Mouse (Mus musculus) forebrain, embryonic 11.5 days (tissue): ENCODE results near the gene Orai1. TPM values are rescaled to one million over a fixed set of nuclear protein-coding genes. Genes with fewer than 3 reads are reported as not detected.

Experiments used
- ATAC-seq: fragments of 200-750 bp; cut with Nextera tagmentation; replicated peaks from 2 replicates; pipeline ENCODE4 v1.8.0; 2017; ENCODE audit warnings: moderate TSS enrichment; ENCODE audit not compliant: low FRiP score
- DNase-seq: peaks from one replicate; pipeline ENCODE4 v3.0.0-alpha.2; 2017; ENCODE audit warnings: low spot score
- H3K27ac ChIP-seq: fragments of 300-500 bp; sonication (generic); 2 replicates; pipeline ENCODE4 v1.5.1; 2014; ENCODE audit warnings: low read depth, low read length
- H3K27me3 ChIP-seq: fragments of 300-500 bp; sonication (generic); 2 replicates; pipeline ENCODE4 v1.6.1; 2014; ENCODE audit warnings: mild to moderate bottlenecking, low read length, mixed read lengths; ENCODE audit not compliant: control insufficient read depth, insufficient read depth
- H3K36me3 ChIP-seq: fragments of 300-500 bp; sonication (generic); 2 replicates; pipeline ENCODE4 v1.6.1; 2014; ENCODE audit warnings: mild to moderate bottlenecking, low read length, moderate library complexity, mixed read lengths; ENCODE audit not compliant: control insufficient read depth, insufficient read depth
- H3K4me1 ChIP-seq: fragments of 300-500 bp; sonication (generic); replicated peaks from 2 replicates; pipeline ENCODE4 v1.6.1; 2014; ENCODE audit warnings: low read length, mixed read lengths; ENCODE audit not compliant: control insufficient read depth, insufficient read depth
- H3K4me2 ChIP-seq: fragments of 300-500 bp; sonication (generic); 2 replicates; pipeline ENCODE4 v1.6.1; 2014; ENCODE audit warnings: low read depth, mild to moderate bottlenecking, low read length, moderate library complexity, mixed read lengths; ENCODE audit not compliant: severe bottlenecking
- H3K4me3 ChIP-seq: fragments of 300-500 bp; sonication (generic); 2 replicates; pipeline ENCODE4 v1.5.1; 2014; ENCODE audit warnings: low read depth, low read length
- H3K9ac ChIP-seq: fragments of 300-500 bp; sonication (generic); 2 replicates; pipeline ENCODE4 v1.6.1; 2014; ENCODE audit warnings: low read length
- H3K9me3 ChIP-seq: fragments of 300-500 bp; sonication (generic); 2 replicates; pipeline ENCODE4 v1.6.1; 2016; ENCODE audit warnings: low read length, mixed read lengths; ENCODE audit not compliant: control insufficient read depth
- WGBS: fragments of 180-500 bp; shearing (Covaris S2); extraction: QIAGEN DNeasy Blood & Tissue Kit; methylation state at CpG from one replicate; pipeline ENCODE4 v1.1.7; 2014; 5-methylcytosine and 5-hydroxymethylcytosine counted together
- polyA plus RNA-seq: library from polyadenylated mRNA; unstranded; fragments of >200 nt; fragmentation: Nextera tagmentation; extraction: Ambion mirVana; gene quantifications from 2 replicates; pipeline ENCODE4 v1.2.1, GENCODE M21; 2014

Orai1 gene
- polyA plus RNA-seq, 1 experiment from 2014 or later: 9.8 TPM

DNA sequence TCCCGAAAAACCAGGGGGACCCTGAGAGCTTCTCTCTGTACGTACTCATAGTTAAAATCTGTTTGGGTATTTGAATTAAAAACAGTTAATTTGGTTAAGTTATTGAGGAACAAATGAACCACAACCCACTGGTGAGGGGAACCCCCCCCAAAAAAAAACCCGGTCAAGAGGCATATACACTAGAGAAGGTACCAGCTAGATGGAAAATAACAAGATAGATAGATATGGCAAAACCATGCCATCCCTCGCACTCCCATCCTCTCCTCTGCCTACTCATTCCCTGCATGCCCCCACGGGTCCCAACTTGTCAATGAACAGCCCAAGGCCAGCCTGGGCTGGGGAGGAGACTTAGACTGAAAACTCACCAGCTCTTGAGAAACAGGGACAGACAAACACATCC lies 30.4 kb upstream of the Orai1 start:
- H3K9ac ChIP-seq: no peak overlapping the region; the same call in 1 of the 2 replicates
- H3K27me3 ChIP-seq: no peaks in the 10 kb centered on the region
- H3K4me3 ChIP-seq: no peak overlapping the region

DNA sequence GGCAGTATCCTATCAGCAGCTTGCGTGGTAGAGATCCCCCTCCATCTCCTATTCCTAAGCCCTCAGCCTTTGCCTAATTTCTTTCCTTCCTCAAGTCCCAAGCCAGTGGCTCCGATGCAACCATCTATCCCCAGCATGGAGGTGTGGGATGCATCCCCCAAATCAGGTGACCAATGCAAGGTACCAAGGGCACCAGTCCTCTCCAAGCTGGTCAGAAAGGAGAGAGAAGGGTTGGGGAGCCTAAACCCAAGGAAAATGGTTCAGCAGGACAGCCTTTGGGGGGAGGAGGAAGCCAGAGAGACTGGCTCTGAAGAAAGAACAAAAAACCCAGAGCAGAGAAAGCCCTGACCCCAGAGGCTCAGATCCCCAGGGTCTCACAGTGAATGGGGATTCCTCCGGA lies 29.6 kb upstream of the Orai1 start:
- peaks cover 32% of the 10 kb centered on the region for H3K4me1 ChIP-seq
- no peak for DNase-seq

More for the DNA sequence above, 30.4 kb upstream of the Orai1 start:
- H3K27ac ChIP-seq: no peak overlapping the region
- H3K36me3 ChIP-seq: no peaks in the 10 kb centered on the region
- ATAC-seq (no peak), DNase-seq (no peak)
- peaks cover 26% of the 10 kb centered on the region for H3K4me1 ChIP-seq
- no peak overlapping the region for H3K4me2 ChIP-seq
- no peaks in the 10 kb centered on the region for H3K9me3 ChIP-seq
- 84% methylated on average over 5 of the region's 5 CpGs for WGBS

DNA sequence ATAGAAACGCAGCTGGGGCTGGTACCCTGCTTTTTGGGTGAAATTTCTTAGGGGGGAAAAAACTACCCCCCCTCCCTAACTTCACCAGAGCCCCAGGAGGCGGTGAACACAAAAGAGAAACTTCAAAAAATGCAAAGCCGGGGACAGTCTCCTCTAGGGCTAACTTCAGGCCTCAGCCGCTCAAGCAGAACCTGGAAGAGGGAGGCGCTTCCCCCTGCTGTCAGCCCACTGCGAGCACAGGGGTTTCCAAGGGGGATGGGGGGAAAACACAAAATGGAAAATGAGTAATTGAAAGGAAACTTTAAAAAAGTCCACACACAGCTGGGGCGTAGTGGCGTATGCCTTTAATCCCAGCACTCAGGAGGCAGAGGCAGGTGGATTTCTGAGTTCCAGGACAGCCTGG lies 28.8 kb upstream of the Orai1 start:
- Histone ChIP-seq H3K27me3 (no peaks in the 10 kb centered on the region), H3K36me3 (no peaks in the 10 kb centered on the region), H3K4me3 (no peak overlapping the region), H3K4me1 (peaks cover 39% of the 10 kb centered on the region), H3K27ac (no peak overlapping the region), H3K9me3 (no peaks in the 10 kb centered on the region), H3K4me2 (peak overlapping the region; percentile 37), H3K9ac (no peak overlapping the region)
- no peak for ATAC-seq
- WGBS: 14% methylated on average over 8 of the region's 8 CpGs
- DNase-seq: no peak

More for the DNA sequence above, 29.6 kb upstream of the Orai1 start:
- peak overlapping the region; percentile 39 for H3K9ac ChIP-seq
- no peaks in the 10 kb centered on the region for H3K9me3 ChIP-seq
- H3K4me2 ChIP-seq: peak overlapping the region; percentile 37; the same call in 1 of the 2 replicates
- no peaks in the 10 kb centered on the region for H3K27me3 ChIP-seq
- ATAC-seq: no peak
- H3K36me3 ChIP-seq: no peaks in the 10 kb centered on the region
- peak overlapping the region; percentile 1; the same call in 1 of the 2 replicates for H3K27ac ChIP-seq
- H3K4me3 ChIP-seq: no peak overlapping the region
- 42% methylated on average over 3 of the region's 3 CpGs for WGBS

DNA sequence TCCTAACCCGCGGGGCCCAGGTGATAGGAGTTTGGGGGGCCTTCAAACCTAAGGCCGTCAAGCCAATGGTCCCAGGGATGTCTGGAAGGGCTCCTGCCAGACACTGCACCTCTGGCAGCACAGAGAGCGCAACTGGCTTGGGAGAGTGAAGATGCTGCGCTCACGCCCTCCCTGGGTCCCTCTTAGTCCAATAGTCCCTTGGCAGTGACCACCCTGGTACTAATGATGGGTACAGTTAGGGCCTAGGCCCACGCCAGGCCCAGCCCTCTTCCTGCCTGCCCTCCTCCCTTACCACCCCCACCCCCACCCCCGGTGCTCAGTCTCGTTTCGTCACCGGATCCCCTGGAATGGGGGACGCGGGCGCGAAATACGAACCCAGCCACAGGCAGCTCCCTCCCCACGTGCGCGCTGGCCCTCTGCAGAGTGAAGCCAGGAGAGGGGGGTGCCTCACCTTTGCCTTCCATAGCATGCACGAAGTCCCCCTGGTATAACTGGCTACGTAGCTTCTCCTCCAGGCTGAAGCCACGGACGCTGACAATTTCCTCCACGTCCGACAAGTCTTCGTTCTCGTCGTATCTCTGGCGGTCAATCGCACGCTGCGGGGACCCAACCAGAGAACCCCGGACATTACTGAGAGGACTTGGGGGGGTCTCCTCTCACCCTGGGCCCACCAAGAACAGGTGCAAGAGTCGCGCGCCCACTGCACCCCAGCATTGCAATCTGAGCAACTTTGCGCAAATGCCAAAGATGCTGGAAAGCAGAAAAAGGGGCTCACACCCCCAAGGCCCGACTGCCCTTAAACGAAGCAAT lies 27.5 kb upstream of the Orai1 start:
- WGBS: 1% methylated on average over 39 of the region's 39 CpGs
- 0 out of 2 replicates have a peak, but pooled peaks have one; percentile 40 for ATAC-seq
- H3K27ac ChIP-seq: peak overlapping the region; percentile 48; the same call in 1 of the 2 replicates

DNA sequence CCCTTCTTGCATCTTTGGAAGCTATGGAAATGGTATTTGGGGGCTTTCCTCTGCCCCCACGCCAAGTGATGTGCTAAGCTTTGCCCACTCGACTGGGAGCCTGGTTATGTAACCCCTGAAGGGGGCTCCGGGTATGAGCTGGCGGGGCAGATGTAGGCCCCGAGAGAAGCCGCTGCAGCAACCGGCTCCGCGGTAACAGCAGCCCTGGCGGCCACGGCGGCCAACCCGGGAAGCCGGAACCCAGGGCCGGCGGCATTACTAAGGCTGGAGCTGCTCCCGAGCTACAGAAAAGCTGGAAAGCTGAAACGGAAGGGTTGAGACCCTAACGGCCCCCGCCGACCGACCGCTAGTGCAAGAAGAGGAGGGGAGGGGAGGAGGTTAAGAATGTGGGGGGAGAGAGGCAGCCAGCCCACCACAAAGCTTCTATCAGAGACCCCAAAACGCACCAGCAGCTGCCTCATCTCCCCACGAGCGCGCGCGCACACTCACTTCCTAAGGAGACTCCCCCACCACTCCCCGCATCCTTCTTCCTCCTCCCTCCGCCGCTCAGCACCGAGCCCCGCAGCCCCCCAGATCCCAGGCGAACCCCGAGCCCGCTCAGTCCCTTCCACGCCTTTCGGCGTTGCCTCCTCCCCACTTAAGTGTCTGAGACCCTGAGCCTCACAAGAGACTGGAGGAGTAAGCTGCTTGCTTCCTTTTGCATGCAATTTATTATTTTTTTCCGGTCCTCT lies 26.7 kb upstream of the Orai1 start:
- Histone ChIP-seq H3K9ac (peak overlapping the region; percentile 71), H3K9me3 (no peaks in the 10 kb centered on the region), H3K36me3 (no peaks in the 10 kb centered on the region), H3K4me2 (peak overlapping the region; percentile 96), H3K4me3 (peak overlapping the region; percentile 46), H3K4me1 (peaks cover 43% of the 10 kb centered on the region), H3K27ac (peak overlapping the region; percentile 48), H3K27me3 (no peaks in the 10 kb centered on the region)
- under 1% methylated on average over 41 of the region's 41 CpGs for WGBS
- DNase-seq (peak; percentile 82), ATAC-seq (no peak)

More for the DNA sequence above, 27.5 kb upstream of the Orai1 start:
- H3K9me3 ChIP-seq: no peaks in the 10 kb centered on the region
- H3K4me2 ChIP-seq: peak overlapping the region; percentile 96
- H3K4me1 ChIP-seq: peaks cover 43% of the 10 kb centered on the region
- DNase-seq: peak; percentile 74
- peak overlapping the region; percentile 71 for H3K9ac ChIP-seq
- no peaks in the 10 kb centered on the region for H3K27me3 ChIP-seq
- H3K4me3 ChIP-seq: peak overlapping the region; percentile 46
- no peaks in the 10 kb centered on the region for H3K36me3 ChIP-seq

DNA sequence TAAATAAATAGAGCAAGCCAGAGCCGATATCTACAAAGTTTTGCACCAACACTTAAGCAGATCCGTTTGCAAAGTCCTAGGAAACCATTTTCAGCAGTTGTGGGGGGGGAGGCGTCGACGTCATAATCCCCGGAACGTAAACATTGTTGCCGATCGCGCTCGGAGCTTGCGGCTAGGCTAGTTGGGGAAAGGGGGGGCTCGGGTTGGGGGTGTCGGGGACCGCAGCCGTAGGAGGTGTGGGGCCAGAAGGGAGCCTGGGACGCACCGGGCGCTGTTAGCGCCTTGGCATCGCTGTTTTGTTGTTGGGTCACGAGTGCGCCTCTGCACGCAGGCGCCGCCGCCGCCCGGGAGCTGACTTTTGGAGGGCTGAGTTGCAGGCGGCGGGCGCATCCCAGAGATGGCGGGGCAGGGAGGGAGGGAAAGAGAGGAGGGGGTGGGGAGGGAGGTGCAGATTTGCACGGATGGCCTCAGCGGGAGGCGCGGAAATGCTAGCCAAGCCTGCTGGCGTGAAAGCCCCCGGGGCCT lies 25.8 kb upstream of the Orai1 start:
- H3K4me1 ChIP-seq: peaks cover 43% of the 10 kb centered on the region
- DNase-seq: peak; percentile 88

DNA sequence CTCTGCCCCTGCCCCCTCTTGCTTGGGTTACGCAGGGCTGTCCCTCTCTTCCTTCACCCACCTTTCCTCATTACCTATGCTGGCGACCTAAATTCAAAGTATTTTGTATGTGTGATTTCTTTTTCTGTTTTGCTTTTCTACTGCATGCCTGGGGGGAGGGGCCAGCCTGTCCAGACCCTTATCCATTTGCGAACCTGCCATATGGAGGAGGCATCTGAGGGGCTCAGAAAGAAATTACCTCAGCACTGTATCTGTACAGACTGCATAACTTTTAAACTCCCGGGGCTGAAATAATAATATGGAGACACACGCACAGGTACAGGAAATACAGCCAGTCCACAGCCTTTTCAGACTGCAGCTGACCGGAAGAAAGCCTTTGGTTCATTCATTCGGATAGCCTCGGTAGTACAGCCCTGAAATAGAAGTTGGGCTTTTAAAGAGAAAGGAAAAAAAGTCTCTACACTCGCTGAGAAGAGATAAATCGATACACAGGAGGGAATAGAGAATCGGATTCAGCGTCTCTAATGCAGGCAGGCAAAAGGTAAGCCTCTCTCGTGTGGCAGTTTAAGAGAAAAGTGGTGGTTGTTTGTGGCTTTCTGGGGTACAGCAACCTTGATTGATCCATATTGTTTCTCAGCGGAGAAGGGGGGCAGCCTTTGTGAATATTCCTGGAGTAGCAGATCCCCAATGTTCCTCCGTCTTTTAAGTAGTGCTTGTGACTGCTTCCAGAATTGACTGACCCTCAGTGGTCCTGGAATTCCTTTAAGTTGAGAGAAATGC lies 25.1 kb upstream of the Orai1 start, which contains the start of gene Kdm2b:
Gene Kdm2b, minus strand, starts transcription at position 273 of the 780 bp plus-strand sequence.
- Histone ChIP-seq H3K27ac (peak within 1 kb of the TSS; percentile 60), H3K9me3 (no peaks in the 10 kb centered on the region), H3K27me3 (no peaks in the 10 kb centered on the region), H3K36me3 (no peaks in the 10 kb centered on the region), H3K4me3 (peak within 1 kb of the TSS; percentile 46), H3K4me1 (peaks cover 43% of the 10 kb centered on the region), H3K4me2 (peak within 1 kb of the TSS; percentile 96), H3K9ac (peak within 1 kb of the TSS; percentile 71)
- DNase-seq (peak; percentile 60), ATAC-seq (peak; percentile 51)
- under 1% methylated on average over 14 of the region's 15 CpGs for WGBS

More for the DNA sequence above, 25.8 kb upstream of the Orai1 start:
- Histone ChIP-seq H3K36me3 (no peaks in the 10 kb centered on the region), H3K9ac (peak overlapping the region; percentile 71), H3K9me3 (no peaks in the 10 kb centered on the region), H3K4me3 (peak overlapping the region; percentile 46), H3K4me2 (peak overlapping the region; percentile 96), H3K27ac (peak overlapping the region; percentile 60), H3K27me3 (no peaks in the 10 kb centered on the region)
- peak; percentile 62 for ATAC-seq
- under 1% methylated on average over 36 of the region's 39 CpGs for WGBS
